Mouse (Mus musculus) embryo, embryonic 11 days (tissue): ENCODE measurements around the gene Ribc1.

Experiments
- DNase-seq: peaks from one replicate; pipeline ENCODE4 v3.0.0-alpha.2; 2015

The Ribc1 gene

DNA sequence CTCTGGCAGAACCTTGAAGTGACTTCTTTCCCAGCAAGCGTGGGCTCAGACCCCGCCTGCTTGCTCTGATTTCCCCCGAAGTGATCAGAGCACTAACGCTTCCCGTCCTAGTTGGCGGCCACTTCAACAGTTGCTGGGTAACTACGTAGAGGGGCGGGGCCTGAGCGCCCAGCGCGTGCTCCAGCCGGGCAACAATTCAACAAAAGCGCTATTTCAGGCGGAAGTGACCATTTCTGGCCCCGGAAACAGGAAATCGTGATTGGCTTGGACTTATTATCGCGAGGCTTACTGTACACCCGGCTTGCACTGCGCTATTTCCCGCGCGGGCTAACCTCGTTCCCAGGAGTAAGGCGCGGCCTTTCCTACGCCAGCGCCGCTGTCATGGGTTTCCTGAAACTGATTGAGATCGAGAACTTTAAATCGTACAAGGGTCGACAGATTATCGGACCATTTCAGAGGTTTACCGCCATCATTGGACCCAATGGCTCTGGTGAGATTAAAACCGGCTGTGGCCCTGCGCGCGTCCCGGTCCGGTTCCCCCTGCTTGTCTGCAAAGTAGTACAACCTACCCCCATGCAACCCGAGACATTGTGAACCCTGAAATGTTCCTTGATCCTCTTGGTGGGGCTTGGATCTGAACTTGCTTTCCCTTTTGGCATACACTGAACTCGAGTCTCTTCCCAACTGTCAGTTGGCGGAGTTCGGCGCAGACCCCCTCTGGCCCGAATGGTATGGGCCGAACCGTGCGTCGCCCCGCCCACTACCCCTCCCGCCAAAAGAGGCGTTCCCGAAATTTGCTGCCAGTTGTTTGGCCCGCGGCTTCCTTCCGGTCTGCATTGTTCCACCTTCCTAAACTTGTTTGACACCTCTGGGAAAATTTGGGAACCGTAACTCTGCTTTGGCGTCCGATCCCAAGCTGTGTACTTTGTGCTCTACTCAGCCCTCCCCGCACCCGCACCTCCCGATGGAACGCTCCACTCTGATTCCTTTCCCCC, at the start of gene Ribc1, which contains the start of gene Smc1a:
Gene Ribc1 (minus strand): TSS at position 145 of the 995 bp plus-strand sequence.
Gene Smc1a (plus strand): TSS at position 278 of the 995 bp plus-strand sequence.
- DNase-seq, result peak; percentile 93

DNA sequence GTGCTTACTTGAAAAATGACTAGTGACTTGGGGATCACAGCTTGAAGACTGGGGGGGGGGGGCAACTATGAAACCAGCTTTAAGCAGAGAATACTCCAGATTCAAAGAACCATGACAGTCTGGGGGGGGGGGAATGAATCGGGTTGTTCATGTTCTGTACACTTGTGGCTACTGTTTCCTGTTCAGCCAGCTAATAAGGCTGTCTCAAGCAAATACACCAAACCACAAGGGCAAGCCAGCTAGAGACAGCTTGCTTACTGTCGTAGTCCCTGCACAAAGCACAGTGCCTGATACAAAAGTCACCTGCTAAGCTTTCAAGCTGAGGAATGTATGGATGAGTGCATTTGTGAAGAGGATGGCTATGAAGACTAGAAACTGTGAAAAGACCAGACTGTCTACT, 49.6 kb upstream of the Ribc1 start:
- DNase-seq, result no peak

DNA sequence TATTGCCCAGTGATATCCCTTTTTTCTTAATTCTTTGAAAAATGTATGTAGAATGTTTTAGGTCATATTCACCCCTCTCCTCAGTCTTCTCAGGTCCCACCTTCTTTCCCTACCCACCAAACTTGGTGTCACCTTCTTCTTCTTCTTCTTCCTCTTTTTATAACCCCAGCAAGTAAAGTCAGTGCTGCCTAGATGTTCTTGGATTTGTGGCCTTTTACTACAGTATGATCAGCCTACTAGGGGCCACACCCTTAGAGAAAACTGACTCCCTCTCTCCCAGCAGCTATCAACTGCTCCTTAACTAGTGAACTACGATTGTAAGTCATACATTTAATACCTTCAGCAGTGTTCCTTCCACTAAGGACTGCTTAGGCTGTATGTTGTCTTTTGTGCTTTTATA, 38.0 kb upstream of the Ribc1 start:
- no peak for DNase-seq

DNA sequence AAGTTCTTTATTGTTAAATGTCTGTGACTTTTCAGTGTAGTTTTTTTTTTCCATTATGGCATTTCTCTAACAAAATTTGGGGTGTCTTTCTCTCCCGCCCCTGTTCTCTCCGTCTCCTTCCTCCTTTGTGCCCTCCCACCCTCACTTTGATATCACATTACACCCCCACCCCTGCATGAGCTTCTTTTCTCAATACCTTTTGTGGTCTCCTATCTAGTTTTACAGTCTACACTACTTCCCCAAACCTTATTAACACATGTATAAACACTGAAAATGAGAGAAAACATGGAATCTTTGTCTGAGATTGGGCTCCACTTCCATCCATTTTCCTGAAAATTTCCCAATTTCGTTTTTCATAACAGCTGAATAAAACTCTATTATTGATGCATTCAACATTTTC, 36.5 kb upstream of the Ribc1 start:
- no peak for DNase-seq

DNA sequence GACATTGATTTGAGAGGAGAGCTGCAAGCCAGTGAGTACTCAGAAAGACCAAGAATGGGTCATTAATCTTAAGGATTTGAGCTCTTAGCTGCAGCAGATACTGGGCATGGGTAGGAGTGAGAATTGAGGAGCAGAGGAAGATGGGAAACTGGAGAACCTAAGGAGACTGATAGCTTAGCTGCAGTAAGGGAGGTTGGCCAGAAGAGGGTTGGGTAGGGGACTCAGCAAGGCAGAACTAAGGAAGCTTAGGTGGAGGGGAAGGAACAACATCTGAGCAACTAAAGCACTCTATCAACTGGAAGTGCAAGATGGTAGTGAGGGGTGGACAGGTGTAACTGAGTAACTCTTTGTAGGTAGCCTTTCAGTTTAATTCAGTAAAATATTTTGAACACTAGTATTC, 31.1 kb upstream of the Ribc1 start:
- no peak for DNase-seq

DNA sequence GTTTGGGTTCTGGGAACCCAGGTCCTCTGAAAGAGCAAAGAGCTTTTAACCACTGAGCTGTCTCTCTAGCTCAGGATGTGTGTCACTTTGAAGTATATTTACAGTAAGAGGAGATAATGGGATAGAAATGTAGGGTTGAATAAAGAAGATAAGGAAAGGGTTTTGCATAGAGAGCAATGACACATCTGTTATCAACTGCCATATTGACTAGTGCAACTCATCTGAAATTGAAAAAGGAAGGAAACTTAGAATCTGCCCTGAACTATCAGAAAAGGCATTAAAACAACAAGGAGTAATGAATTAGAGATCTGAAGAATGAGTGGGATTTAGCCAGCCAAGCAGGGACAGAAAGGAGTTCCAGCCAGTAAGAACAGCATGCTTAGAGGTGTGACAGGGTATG, 23.8 kb upstream of the Ribc1 start:
- no peak for DNase-seq

DNA sequence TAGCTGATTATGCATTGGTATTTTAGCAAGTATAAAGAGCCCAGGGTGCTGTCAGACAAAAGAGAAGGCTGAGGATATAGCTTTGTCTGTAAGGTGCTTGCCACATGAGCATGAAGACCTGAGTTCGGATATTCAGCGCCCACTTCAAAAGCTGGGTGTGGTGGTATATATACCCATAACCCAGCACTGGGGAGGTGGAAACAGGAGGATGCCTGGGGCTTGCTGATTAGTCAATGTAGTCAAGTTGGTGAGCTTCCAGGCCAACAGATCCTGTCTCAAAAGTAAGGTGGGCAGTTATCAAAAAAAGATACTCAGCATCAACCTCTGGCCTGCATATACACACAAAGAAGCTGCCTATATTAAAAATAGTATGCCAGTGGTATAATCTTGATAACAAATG, 3.2 kb upstream of the Ribc1 start:
- no peak for DNase-seq

DNA sequence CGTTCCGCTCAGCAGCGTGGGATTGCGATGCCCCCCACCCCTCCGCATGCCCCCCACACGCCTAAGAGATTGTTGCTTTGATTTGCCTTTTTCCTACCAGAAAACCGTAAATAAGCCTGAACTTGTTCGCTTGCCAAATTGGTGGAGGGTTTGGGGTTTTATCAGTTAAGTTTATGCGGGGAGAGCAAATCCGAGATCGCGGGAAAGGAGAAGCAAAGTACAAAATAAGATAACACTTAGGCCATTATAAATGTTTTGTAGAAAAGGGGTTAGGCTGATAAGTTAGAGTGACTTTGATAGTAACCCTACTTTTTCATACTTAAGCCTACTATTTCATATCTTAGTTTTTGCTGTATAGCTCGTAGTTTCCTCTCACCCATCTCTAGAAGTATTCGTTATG, 1.1 kb upstream of the Ribc1 start:
- no peak for DNase-seq

DNA sequence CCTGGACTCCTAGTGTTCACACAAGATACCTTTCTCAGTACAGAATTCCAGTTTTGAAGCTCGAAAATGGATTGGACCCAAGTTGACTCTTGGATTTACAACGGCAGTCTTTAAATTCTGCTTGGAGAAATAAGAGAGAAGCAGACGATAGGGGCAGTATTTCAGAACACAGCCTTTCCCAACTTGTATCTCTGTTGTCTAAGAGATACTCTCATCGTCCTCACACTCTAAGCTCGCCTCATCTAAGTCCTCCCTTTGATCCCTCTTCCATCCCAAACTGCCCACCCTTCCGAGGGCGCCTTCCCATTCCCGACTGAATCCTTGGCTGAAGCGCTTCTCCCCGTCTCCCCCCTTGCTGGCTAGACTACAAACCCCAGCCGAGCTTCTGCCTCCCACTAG, 344 bp downstream of the Ribc1 start:
- DNase-seq, result peak; percentile 2

DNA sequence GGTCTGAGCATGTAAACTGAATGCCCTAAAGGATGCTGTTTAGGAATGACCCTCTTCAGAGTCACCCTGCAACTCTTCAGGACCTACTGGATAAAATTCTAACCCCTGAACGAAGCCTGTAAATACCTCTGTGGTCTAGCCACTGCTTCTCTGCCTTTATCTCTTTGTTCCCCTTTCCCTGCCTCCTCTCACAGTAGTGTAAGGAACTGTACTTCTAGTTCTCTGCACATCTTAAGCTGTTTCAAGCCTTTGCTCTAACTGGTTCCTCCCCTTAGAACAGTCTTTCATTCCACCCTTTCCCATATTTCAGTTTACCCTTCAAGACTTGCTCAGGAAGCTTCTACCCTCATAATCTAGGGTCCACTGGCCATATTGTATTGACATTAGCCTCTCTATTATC, 8.2 kb downstream of the Ribc1 start:
- DNase-seq, result no peak

DNA sequence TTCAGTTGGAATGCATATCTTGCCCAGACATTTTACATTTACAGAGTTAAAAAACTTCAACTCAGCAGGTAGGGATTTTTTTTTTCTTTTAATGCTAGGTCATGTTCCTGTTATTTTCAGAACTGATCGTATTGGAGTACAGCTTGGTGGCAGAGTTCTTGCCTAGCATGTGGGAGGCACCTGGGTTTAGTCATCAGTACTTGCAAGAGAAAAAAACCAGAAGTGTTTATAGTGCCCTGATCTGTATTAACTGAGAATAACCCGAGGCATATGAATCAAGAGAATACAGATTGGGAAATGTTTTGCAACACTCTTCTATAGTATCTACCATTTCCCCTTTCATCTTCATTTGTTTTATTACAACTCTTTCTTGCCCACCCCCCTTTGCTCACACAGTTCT, 13.2 kb downstream of the Ribc1 start:
- no peak for DNase-seq

DNA sequence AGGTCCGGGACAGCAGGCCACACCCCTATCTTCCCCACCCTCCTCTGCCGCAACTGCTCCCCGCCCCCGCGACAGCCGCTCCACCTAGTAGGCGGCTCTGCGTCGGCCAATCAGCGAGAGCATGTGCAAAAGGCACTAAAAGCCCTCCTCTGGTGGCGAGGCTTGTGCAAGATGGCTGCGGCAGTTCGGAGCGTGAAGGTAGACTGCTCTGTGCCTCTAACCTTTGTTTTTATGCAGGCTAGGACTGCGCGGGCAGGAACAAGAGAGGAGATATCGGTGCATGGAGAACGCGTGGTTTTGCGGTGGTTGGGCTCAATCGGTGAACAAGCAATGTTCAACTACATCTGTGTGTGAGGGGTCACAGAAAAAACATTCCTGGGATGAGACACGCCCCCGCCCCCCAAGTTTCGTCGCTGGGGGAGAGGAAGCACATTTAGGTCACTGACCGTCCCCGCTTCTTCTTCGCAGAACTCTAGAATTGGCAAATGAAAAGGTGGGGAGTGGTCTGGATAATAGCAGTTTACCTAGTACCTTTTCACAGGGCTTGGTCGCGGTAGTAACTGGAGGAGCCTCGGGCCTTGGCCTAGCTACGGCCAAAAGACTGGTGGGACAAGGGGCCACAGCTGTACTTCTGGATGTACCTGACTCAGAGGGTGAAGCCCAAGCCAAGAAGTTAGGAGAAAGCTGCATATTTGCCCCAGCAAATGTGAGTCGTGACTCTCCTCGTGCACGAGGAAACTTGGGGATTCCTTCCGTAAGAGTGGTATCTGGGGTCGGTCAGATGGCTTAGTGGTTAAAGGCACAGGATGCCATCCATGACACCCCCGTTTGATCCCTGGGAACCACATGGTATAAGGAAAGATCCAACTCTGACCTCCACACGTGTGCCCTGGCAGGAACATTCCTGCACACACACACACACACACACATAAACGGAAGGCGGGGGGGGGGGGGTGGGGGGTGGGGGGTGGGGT, 14.1 kb downstream of the Ribc1 start, which contains the start of gene Hsd17b10:
Gene Hsd17b10 (plus strand): TSS at position 109 of the 974 bp plus-strand sequence.
- peak; percentile 91 for DNase-seq

DNA sequence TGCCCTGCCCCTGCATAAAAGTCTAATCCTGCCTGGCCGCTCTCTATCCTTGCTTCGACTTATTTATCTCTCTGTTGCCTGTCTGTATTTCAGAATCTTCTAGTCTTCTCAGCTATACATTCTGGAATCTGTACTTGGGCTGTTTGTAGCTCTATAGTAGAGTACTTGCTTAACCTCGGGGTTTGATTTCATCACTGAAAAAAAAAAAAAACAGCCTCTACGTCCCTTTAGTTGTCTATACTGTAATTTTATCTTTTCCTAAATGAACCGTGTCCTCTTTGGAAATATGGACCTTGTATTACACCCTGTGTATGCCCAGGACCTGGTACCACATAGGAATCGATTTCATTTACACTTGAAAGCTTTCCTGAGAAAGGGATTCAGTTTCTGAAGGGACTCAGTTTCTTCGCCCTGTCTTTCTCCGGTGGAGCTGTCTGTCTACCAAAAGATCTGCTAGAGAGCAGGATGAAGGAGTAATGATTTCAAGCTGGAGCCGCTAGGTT, 14.9 kb downstream of the Ribc1 start:
- DNase-seq, result no peak

DNA sequence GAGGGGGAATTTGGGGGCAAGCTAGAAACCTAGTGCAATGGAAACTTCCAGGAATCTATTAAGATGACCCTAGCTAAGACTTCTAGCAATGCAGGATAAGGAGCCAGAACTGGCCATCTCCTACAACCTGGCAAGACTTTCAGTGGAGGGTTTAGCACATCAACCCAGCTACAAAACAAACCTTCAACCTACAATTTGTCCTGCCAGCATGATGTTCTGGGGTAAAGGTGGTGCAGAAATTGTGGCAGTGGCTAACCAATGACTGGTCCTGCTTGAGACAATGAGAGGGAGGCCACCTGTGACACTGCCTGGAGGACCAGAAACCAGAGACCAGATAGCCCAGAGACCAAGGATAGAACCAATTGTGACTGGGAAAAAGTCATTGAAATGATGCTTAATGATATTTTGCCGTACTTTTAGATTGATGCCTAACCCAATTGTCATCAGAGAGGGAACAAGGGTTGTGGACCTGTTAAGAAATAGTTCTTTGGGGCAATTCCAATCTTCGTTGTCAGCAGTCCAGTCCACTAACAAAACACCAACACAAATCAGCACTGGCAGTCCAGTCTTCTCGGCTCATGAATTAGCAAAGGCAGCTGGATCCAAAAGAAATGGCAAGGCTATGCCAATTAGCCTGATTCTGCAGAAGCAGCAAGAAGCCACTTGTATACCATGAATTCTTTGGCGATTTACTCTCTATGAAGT, 16.9 kb downstream of the Ribc1 start:
- DNase-seq, result no peak
